Mouse (Mus musculus) lung, postnatal 14 days (tissue): ENCODE results near the gene Ccdc181.

Experiments used
- DNase-seq: peaks from one replicate; pipeline ENCODE4 v3.0.0; 2021

Gene Ccdc181

DNA sequence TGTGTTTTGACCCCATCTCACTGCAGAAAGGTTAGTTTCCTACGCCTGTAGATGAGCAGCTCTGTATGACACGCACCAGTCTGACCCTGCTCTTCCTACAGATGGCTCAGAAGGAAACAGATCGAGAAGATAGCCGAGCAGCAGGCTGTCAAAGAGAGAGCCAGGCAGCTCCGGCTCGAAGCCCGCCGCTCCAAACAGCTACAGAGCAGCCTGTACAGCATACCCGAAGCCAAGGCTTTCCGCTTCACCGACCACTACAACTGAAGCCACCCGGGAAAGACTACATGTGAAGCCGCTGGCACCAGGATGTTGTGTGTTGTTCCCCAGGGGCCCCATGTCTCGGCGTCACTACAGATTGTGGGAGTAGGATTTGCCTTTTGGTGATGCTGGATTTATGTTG, 12.0 kb downstream of the Ccdc181 start:
- no peak for DNase-seq

DNA sequence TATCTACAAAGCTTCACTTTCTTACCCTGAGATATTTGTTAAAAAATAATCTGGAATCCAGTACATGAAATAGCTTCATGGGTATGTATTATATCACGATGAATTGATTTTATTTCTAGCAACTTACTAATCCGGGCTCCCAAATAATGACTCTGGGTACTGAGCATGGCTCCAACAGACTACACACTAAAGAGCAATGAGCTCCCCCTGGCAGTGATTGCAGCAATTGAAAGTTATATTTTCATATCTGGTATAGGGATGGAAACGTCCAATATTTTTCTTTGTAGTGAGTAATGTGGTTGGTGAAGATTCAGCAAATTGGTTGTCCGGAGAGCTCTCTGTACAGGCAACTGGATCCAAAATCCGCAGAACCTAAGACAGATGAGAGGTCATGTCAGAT, 16.7 kb downstream of the Ccdc181 start:
- DNase-seq = no peak

DNA sequence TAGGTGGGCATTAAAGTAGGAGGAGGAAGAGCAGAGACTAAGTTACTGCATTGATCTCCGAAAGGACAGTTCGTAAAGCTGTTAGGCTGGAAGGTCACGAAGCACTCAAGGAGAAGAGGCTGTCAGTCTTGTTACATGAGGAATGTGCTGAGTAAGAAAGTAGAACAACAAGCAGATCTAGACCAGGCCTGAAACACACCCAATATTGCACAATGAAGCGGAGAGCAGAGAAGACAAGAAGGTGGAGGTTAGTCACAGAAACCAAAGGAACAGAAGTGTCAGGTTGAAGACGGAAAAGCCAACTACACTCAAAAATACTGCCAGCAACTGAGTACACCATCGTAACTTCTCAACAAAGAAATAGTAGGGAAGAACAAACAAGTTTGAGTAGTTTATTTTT, 18.7 kb downstream of the Ccdc181 start:
- no peak for DNase-seq

GRCm38 (mm10) chr1:164296473-164296872, 21.1 kb downstream of the Ccdc181 start:
- DNase-seq = no peak

GRCm38 (mm10) chr1:164301949-164302348, 26.6 kb downstream of the Ccdc181 start:
- no peak for DNase-seq

DNA sequence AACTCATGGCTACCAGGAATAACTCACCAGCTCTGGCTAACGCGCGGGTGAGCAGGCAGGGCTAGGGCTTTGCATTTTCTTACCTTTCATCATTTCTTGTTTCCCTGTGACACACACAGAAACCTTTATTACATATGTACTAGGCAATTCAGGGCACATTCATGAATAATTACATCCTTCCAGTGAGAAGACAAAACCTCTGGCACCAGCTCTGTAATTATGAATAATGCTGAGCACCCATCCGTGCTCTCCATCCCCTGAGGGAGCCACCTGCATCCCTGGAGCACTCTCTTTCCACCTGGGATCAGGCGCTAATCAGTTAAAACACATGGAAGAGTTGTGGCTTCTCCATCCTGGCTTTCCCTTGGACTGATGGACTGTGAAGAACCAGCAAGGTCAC, 28.4 kb downstream of the Ccdc181 start, which contains the start of gene Nme7:
Nme7 (plus strand) TSS at position 301 of the 400 bp plus-strand sequence.
- no peak for DNase-seq

DNA sequence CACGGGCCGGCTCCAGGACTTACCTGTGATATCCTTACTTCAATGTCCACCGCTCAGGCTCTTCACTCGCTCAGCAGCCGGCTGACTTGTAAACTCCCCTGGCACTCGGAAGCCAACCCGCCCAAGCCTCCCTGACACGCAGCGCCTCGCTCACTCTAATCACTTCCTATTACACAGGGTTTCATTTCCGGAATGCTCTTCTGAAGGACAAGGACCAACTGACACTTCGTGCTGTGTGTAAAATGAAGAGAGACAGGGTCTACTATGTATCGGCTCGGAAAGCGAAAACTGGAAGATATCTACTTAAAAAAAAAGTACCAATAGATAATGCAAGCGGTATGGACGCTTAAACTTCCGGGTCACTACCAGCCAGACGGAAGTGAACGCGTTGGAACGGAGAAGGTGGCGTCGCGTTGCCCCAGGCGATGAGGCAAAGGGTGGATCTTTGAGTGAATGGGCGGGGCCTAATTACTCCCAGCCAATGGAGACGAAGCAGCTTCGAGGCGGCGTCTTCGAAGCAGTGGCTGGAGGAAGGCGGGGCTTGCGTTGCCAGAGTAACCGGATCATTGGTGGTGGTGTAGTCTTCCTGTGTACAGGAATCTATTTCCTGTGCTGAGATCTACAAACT, 31.9 kb downstream of the Ccdc181 start, which contains the start of gene Blzf1:
Blzf1 (minus strand) TSS at position 366 of the 628 bp plus-strand sequence.
- peak; percentile 97 for DNase-seq

GRCm38 (mm10) chr1:164307922-164308321, 32.5 kb downstream of the Ccdc181 start:
- no peak for DNase-seq

DNA sequence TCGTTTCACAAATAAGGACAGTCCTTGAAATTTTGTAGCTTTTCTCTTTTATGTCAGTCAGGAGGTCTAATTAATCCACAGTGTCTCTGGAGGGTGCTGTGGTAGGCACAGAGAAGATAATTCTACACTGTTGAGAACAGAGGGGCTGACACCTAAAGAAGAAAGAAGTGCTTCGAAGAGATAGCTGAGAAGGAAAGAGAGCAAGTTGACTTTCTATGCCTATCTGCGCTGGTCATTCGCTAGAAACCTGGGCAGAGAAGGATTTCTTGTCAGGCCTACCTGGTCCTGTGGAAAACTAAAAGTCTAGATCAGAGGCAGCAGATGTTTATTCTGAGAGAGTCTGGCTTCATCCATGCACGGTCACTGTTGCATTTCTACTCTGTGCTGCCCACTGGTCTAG, 38.7 kb downstream of the Ccdc181 start:
- no peak for DNase-seq

DNA sequence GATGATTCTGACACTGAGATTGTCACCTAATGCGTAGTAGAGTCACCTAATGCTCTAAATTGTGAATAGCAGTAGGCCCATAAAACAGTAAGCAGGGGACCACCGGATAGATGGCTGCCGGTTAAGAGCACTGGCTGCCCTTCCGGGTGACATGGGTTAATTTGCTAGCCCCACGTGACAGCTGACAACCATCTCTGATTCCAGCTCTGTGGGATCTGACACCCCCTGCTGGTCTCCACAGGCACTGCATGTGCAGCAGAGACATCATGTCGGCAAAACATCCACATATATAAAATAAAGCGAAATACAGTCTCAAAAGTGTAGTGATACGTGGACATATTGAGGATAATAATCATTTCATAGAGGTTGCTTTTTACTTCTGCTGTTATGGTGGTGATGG, 39.9 kb downstream of the Ccdc181 start:
- DNase-seq = peak; percentile 23

DNA sequence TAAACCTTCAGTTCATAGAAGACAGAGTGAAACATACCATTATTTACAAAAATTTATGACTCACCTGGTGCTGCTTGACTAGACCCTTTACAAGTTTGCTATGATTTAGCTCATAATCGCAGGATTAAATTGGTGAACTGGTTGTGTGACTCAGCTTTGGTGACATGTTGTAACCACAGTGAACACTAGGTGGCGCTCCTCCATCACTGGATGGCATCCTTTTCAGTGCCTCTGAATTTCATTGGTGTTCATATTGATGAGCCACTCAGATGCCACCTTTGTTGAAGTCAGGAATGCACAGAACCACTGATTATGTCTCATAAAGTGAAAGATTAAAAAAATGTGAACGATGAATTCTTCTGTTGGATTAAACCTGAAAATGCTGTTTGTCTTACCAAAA, 41.3 kb downstream of the Ccdc181 start:
- DNase-seq = peak; percentile 83

- DNase-seq = no peak
Observed at GRCm38 (mm10) chr1:164317261-164317660, 41.9 kb downstream of the Ccdc181 start.

GRCm38 (mm10) chr1:164318474-164318873, 43.1 kb downstream of the Ccdc181 start:
- no peak for DNase-seq

GRCm38 (mm10) chr1:164319542-164320140, 44.3 kb downstream of the Ccdc181 start:
- no peak for DNase-seq

GRCm38 (mm10) chr1:164320731-164321130, 45.3 kb downstream of the Ccdc181 start:
- DNase-seq = peak; percentile 19

DNA sequence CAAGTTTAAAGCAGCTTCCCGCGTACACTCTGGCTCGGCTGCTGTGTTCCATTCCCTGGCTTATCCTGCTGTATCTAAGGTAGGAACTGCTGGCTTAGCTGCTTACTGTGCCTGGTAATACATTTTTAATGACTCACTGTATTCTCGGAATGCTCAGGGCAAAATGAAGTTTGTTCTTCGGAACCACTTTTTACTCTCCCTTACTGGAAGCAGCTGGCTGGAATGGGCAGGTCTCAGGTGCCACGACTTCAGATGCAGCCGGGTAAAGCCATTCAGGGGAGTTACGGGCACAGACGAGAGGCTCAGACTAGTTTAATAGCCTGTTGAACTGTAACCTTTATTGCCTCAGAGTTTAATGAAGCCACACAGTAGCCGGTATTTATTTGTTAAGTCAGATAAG, 46.0 kb downstream of the Ccdc181 start:
- DNase-seq = no peak

GRCm38 (mm10) chr1:164322987-164323650, 47.7 kb downstream of the Ccdc181 start:
- no peak for DNase-seq

DNA sequence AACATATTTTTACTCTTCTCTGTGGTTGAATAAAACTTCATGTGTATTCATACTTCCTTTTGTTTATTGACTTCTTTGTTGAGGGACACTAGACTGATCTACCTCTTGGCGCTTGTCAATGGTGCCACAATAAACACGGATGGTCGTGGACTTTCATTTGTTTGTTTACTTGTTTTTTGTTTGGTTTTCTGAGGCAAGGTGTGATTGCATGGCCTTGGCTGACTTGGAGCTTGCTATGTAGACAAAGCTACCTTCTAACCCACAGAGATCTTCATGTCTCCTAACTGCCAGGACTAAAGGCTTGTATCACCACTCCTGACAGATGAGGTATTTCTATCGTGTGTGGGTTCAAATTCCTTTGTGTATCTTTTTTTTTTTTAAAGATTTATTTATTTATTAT, 48.8 kb downstream of the Ccdc181 start:
- no peak for DNase-seq

- DNase-seq = no peak
Observed at GRCm38 (mm10) chr1:164324878-164325277, 49.5 kb downstream of the Ccdc181 start.

- peak; percentile 23 for DNase-seq
Observed at GRCm38 (mm10) chr1:164326600-164327155, 51.3 kb downstream of the Ccdc181 start.

- no peak for DNase-seq
Observed at GRCm38 (mm10) chr1:164327764-164328163, 52.4 kb downstream of the Ccdc181 start.

DNA sequence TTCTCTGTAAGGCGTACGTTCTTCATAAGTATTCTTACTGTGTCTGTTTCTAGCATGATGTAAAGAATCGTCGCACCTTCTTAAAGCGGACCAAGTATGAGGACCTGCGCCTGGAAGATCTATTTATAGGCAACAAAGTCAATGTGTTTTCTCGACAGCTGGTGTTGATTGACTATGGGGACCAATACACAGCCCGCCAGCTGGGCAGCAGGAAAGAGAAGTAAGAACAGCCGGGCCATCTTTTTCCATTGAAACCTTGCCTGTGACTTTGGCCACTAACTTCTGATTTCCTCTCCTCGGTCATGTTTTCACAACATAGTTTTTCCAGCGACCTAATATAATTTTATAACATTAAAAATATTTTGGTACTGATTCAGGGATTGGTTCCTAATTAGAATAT, 57.2 kb downstream of the Ccdc181 start:
- no peak for DNase-seq

GRCm38 (mm10) chr1:164335435-164335834, 60.0 kb downstream of the Ccdc181 start:
- DNase-seq = no peak

DNA sequence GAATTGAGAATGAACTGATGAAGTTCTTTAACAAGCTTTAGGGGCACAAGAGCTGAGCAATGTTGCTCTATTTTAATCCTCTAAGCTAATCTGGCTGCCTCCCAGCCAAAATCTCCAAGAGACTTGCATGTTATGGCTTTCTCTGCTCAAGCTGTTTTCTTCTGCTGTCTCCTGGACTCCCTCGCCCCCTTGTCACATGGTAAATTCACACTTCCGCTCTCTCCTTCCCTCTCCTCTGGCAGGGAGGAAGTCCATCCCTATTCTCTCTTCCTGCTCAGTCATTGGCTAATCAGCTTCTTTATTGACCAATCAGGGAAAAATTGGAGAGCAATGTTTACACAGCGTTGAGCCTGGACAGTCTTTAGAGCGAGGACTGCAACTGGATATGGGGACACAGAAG, 60.5 kb downstream of the Ccdc181 start:
- no peak for DNase-seq
